Mouse (Mus musculus) heart, postnatal 0 days (tissue): ENCODE data around the gene Dgka.

Experiments
- CTCF ChIP-seq: IDR thresholded peaks from 2 replicates; pipeline ENCODE4 v1.5.1; 2016; ENCODE audit warnings: antibody characterized with exemption, control low read depth, low read depth
- EP300 ChIP-seq: IDR thresholded peaks from 2 replicates; pipeline ENCODE4 v1.6.1; 2016; ENCODE audit warnings: antibody characterized with exemption, low read depth

- TF ChIP-seq CTCF (no peak), EP300 (no peak)
Observed at GRCm38 (mm10) chr10:128728059-128728458, 16.6 kb downstream of the Dgka start.
